Mouse (Mus musculus): ENCODE data around the gene Myo1d. TPM values are rescaled to one million over a fixed set of nuclear protein-coding genes. Genes with fewer than 3 reads are reported as not detected.
"Not testable (repeated sequence)": the region's sequence is repeated elsewhere in the genome, so short reads cannot be mapped to it uniquely, and the experiment has no call there.

Myo1d gene
- polyA plus RNA-seq, 1 experiment from 2014 or later = 30.5 TPM

DNA sequence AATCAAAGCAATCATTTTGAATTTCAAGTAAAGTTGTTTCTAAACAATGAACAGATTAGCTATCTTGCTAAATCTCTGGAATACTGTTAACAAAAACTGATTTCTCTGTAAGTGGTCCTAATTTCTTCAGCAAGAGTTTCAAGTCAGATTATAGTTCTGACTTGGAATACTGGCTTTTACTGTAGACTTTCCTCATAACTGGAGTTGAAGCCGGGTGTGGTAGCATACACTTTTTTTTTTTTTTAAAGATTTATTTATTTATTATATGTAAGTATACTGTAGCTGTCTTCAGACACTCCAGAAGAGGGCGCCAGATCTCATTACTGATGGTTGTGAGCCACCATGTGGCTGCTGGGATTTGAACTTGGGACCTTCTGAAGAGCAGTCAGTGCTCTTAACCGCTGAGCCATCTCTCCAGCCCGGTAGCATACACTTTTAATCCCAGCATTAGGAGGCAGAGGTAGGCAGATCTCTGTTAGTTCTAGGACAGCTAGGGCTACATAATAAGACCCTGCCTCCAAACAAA lies 316.2 kb downstream of the Myo1d start:
- not testable (repeated sequence) for H3K9ac ChIP-seq; H3K4me1 ChIP-seq; ATAC-seq (ENCODE audit: insufficient read depth, low FRiP score, low read depth); H3K4me2 ChIP-seq; H3K27ac ChIP-seq; H3K9me3 ChIP-seq; H3K4me3 ChIP-seq (replicated peaks); H3K27me3 ChIP-seq (replicated peaks)
- peaks cover 49% of the 10 kb centered on the region for H3K36me3 ChIP-seq
- 90% methylated on average over 4 of the region's 4 CpGs for whole genome bisulfite sequencing

DNA sequence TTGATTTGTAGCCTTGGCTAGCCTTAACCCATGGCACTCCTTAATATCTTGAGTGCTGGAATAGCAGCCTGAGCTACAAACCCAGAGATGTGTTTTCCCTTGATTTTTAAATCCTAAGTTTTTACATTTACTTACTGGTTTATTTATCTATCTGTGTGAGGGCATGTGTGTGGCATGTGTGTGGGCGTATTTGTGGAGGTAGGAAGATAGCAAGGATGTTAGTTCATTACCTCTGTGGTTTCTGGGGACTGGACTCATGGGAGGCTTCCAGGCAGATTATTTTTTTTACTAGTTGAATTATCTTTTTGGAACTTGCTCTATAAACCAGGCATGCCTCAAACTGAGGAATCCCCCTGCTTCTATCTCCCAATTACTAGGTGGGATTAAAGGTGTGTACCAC lies 326.6 kb downstream of the Myo1d start:
- 82% methylated on average over 1 of the region's 1 CpGs for WGBS
- H3K4me3 ChIP-seq (replicated peaks) = no peak overlapping the region
- H3K27me3 ChIP-seq (replicated peaks) = no peaks in the 10 kb centered on the region
- H3K9ac ChIP-seq = no peak overlapping the region
- H3K27ac ChIP-seq = no peak overlapping the region
- ATAC-seq (ENCODE audit: insufficient read depth, low FRiP score, low read depth) = no peak
- no peaks in the 10 kb centered on the region for H3K4me1 ChIP-seq
- H3K9me3 ChIP-seq = no peaks in the 10 kb centered on the region
- no peak overlapping the region for H3K4me2 ChIP-seq
- peaks cover 9% of the 10 kb centered on the region for H3K36me3 ChIP-seq

DNA sequence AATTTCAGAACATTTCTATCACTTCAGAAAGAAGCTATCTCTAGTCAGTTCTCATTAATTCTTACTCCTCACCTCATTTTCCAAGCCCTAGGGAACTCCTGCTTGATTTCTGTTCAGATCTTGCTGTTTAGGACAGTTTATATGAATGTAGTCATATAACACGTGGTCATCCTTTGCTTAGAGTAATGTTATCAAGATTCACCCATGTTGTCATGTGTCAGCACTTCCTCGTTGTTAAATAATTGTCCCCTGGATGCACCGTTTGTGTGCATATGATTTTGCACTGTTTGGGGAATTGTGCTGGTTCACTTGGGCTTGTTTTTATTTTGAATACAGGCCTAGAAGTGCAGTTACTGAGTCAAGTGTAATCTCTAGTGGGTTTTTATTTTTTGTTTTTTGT lies 327.6 kb downstream of the Myo1d start:
- ATAC-seq (ENCODE audit: insufficient read depth, low FRiP score, low read depth) = no peak
- no peak overlapping the region for H3K4me2 ChIP-seq
- H3K27ac ChIP-seq = no peak overlapping the region
- no peaks in the 10 kb centered on the region for H3K9me3 ChIP-seq
- no peak overlapping the region for H3K9ac ChIP-seq
- H3K4me1 ChIP-seq = no peaks in the 10 kb centered on the region
- H3K36me3 ChIP-seq = peaks cover 12% of the 10 kb centered on the region
- H3K4me3 ChIP-seq (replicated peaks) = no peak overlapping the region
- WGBS = 83% methylated on average over 3 of the region's 3 CpGs
- no peaks in the 10 kb centered on the region for H3K27me3 ChIP-seq (replicated peaks)

DNA sequence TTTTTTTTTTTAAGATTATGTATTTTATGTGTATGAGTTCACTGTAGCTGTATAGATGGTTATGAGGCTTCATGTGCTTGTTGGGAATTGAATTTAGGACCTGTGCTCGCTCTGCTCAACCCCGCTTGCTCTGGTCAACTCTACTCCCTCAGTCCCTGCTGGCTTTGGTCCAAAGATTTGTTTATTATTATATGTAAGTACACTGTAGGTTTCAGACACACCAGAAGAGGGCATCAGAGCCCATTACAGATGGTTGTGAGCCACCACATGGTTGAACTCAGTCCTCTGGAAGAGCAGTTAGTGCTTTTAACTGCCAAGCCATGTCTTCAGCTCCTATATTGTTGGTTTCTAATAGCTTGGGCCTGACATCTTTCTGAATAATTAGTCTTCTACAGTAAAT lies 330.0 kb downstream of the Myo1d start:
- Histone ChIP-seq H3K4me3 (replicated peaks) (no peak overlapping the region), H3K9ac (no peak overlapping the region), H3K4me1 (no peaks in the 10 kb centered on the region), H3K27me3 (replicated peaks) (no peaks in the 10 kb centered on the region), H3K9me3 (no peaks in the 10 kb centered on the region), H3K27ac (no peak overlapping the region), H3K4me2 (no peak overlapping the region), H3K36me3 (peaks cover 12% of the 10 kb centered on the region)
- ATAC-seq (ENCODE audit: insufficient read depth, low FRiP score, low read depth) = no peak
- WGBS = 91% methylated on average over 2 of the region's 2 CpGs

DNA sequence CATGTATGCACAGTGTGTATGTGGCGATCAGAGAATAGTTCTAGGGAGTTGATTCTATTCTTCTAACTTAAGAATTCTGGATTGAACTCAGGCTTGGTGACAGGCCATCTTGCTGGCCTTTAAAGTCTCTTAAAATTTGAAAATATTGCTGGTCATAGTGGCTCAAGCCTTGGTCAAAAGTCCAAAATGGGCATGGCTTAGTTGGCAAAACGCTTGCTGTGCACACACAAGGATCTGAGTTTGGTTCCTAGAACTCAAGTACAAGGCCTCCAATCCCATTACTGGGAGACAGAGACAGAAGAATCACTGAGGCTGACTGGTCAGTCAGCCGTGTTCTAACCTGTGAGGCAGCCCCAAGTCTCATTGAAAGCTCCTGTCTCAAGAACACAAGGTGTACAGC lies 332.9 kb downstream of the Myo1d start:
- Histone ChIP-seq H3K4me3 (replicated peaks) (no peak overlapping the region), H3K9ac (no peak overlapping the region), H3K9me3 (no peaks in the 10 kb centered on the region), H3K4me1 (no peaks in the 10 kb centered on the region), H3K27ac (no peak overlapping the region), H3K4me2 (no peak overlapping the region), H3K36me3 (peaks cover 13% of the 10 kb centered on the region), H3K27me3 (replicated peaks) (no peaks in the 10 kb centered on the region)
- ATAC-seq (ENCODE audit: insufficient read depth, low FRiP score, low read depth) = no peak
- WGBS = 93% methylated on average over 3 of the region's 3 CpGs

Other genes with a start within 250 kb of the Myo1d start
- 120 and 133 TPM in 2 replicates for gene Tmem98, start 30.1 kb upstream of the Myo1d start, polyA plus RNA-seq (2015; fragmentation: Nextera tagmentation; extraction: Ambion mirVana)
- not detected in 2 replicates for gene Spaca3, start 78.3 kb upstream of the Myo1d start, polyA plus RNA-seq (2015; fragmentation: Nextera tagmentation; extraction: Ambion mirVana)